8 mouse cellular contexts compared by ENCODE assay signal in genomic region chr6:52168191-52169055, GRCm38 (mm10). TPM values are rescaled to one million over a fixed set of nuclear protein-coding genes. Genes with fewer than 3 reads are reported as not detected.
DNase-seq lines count a peak whose midpoint lies in the region; ATAC-seq and TF ChIP-seq lines count a peak whose summit lies in the region.

No protein-coding gene starts in this region.

- peak overlapping the region; percentile 34 for H3K4me3 ChIP-seq in lung, embryonic 15.5 days
- peak overlapping the region; percentile 19 for H3K4me3 ChIP-seq in intestine, postnatal 0 days (ENCODE audit: low read depth, low read length)
- peak overlapping the region; percentile 41 for H3K4me3 ChIP-seq in small intestine, adult 2 months (ENCODE audit: low read depth, low read length)

- H3K9ac ChIP-seq in lung, embryonic 15.5 days, result peak overlapping the region; percentile 62
- peak overlapping the region; percentile 38 for H3K9ac ChIP-seq in intestine, postnatal 0 days (ENCODE audit: low read depth, low read length)

- no peaks in the 10 kb centered on the region for H3K36me3 ChIP-seq in lung, embryonic 15.5 days
- no peaks in the 10 kb centered on the region; the same call in 1 of the 2 replicates for H3K36me3 ChIP-seq in intestine, postnatal 0 days (ENCODE audit: control insufficient read depth, insufficient read depth)
- H3K36me3 ChIP-seq in small intestine, adult 2 months (ENCODE audit: control insufficient read depth, insufficient read depth, low read length), result no peaks in the 10 kb centered on the region

- 5% methylated on average over 42 of the region's 42 CpGs for WGBS in lung, embryonic 15.5 days
- 51% methylated on average over 42 of the region's 42 CpGs for WGBS in intestine, postnatal 0 days
- 75% methylated on average over 42 of the region's 42 CpGs for WGBS in small intestine, adult 2 months

- H3K9me3 ChIP-seq in lung, embryonic 15.5 days, result no peaks in the 10 kb centered on the region
- H3K9me3 ChIP-seq in intestine, postnatal 0 days (ENCODE audit: control insufficient read depth), result no peaks in the 10 kb centered on the region

- ATAC-seq in lung, embryonic 15.5 days (ENCODE audit: borderline replicate concordance, extremely low read depth, low FRiP score, low TSS enrichment), result no peak
- ATAC-seq in intestine, postnatal 0 days, result no peak

- TF ChIP-seq CTCF in intestine, postnatal 0 days (IDR thresholded peaks at IDR 0.05; ENCODE audit: low read depth), result no peak
- TF ChIP-seq CTCF in small intestine, adult 2 months (IDR thresholded peaks at IDR 0.05; ENCODE audit: extremely low read depth, insufficient read length, insufficient replicate concordance, low read depth, low read length), result no peak

- no peak for TF ChIP-seq POLR2A in small intestine, adult 2 months (IDR thresholded peaks at IDR 0.05; ENCODE audit: low read depth, low read length)

- H3K27me3 ChIP-seq in lung, embryonic 15.5 days, result peaks cover 72% of the 10 kb centered on the region
- H3K27me3 ChIP-seq in intestine, postnatal 0 days (replicated peaks; ENCODE audit: control insufficient read depth, insufficient read depth, low read length), result peaks cover 26% of the 10 kb centered on the region
- peaks cover 36% of the 10 kb centered on the region for H3K27me3 ChIP-seq in small intestine, adult 2 months (ENCODE audit: control insufficient read depth, insufficient read depth, low read length)

- H3K4me2 ChIP-seq in lung, embryonic 15.5 days, result peak overlapping the region; percentile 90
- peak overlapping the region; percentile 63 for H3K4me2 ChIP-seq in intestine, postnatal 0 days (replicated peaks; ENCODE audit: low read depth)

- peak; percentile 71 for DNase-seq in embryo, embryonic 11 days
- no peak for DNase-seq in embryo, embryonic 9.5 days (ENCODE audit: extremely low spot score)
- DNase-seq in lung, postnatal 36 days, result no peak
- DNase-seq in right cerebral cortex, postnatal 4 days, result no peak
- DNase-seq in cerebellum, postnatal 4 days (ENCODE audit: low spot score in 2 of 2), result no peak

- H3K4me1 ChIP-seq in lung, embryonic 15.5 days, result peaks cover 42% of the 10 kb centered on the region
- no peaks in the 10 kb centered on the region for H3K4me1 ChIP-seq in intestine, postnatal 0 days (replicated peaks; ENCODE audit: control insufficient read depth, insufficient read depth, low read length)
- peaks cover 10% of the 10 kb centered on the region; the same call in 1 of the 2 replicates for H3K4me1 ChIP-seq in small intestine, adult 2 months (ENCODE audit: control insufficient read depth, insufficient read depth, insufficient read length, low read length)

- H3K27ac ChIP-seq in lung, embryonic 15.5 days, result peak overlapping the region; percentile 98
- H3K27ac ChIP-seq in intestine, postnatal 0 days (ENCODE audit: low read depth, low read length), result peak overlapping the region; percentile 62; the same call in 1 of the 2 replicates
- H3K27ac ChIP-seq in small intestine, adult 2 months (ENCODE audit: insufficient read depth, low read depth, low read length), result peak overlapping the region; percentile 28

RNA-seq across cellular contexts. Expression of gene Hoxa2, which starts 3.8 kb away (rescaled TPM):
- 11.4 and 13.0 TPM in 2 replicates for polyA plus RNA-seq in lung, embryonic 15.5 days (2015; fragmentation: Nextera tagmentation; extraction: Ambion mirVana)
- 3.3 TPM in 2 replicates for polyA plus RNA-seq in intestine, postnatal 0 days (2015; fragmentation: Nextera tagmentation; extraction: Ambion mirVana)
- 0.83 and 1.0 TPM in 2 replicates for polyA plus RNA-seq in small intestine, adult 2 months (2012; rRNA removed)

RNA-seq across cellular contexts. Expression of gene 5730596B20Rik, which starts 8.9 kb away (rescaled TPM):
- 2.1 and 2.3 TPM in 2 replicates for polyA plus RNA-seq in lung, embryonic 15.5 days (2015; fragmentation: Nextera tagmentation; extraction: Ambion mirVana)
- polyA plus RNA-seq in intestine, postnatal 0 days (2015; fragmentation: Nextera tagmentation; extraction: Ambion mirVana), result 0.61 and 0.97 TPM in 2 replicates
- 0.10 TPM in 1 of 2 replicates, not detected in the other for polyA plus RNA-seq in small intestine, adult 2 months (2012; rRNA removed)

RNA-seq across cellular contexts. Expression of gene Hoxa1, which starts 10.3 kb away (rescaled TPM):
- 1.3 and 1.4 TPM in 2 replicates for polyA plus RNA-seq in lung, embryonic 15.5 days (2015; fragmentation: Nextera tagmentation; extraction: Ambion mirVana)
- 0.37 and 0.52 TPM in 2 replicates for polyA plus RNA-seq in intestine, postnatal 0 days (2015; fragmentation: Nextera tagmentation; extraction: Ambion mirVana)
- 0.11 and 0.28 TPM in 2 replicates for polyA plus RNA-seq in small intestine, adult 2 months (2012; rRNA removed)

RNA-seq across cellular contexts. Expression of gene Hoxa4, which starts 23.1 kb away (rescaled TPM):
- 4.1 and 4.2 TPM in 2 replicates for polyA plus RNA-seq in lung, embryonic 15.5 days (2015; fragmentation: Nextera tagmentation; extraction: Ambion mirVana)
- 3.6 and 4.5 TPM in 2 replicates for polyA plus RNA-seq in intestine, postnatal 0 days (2015; fragmentation: Nextera tagmentation; extraction: Ambion mirVana)
- polyA plus RNA-seq in small intestine, adult 2 months (2012; rRNA removed), result 2.3 and 2.4 TPM in 2 replicates

RNA-seq across cellular contexts. Expression of gene Hoxa5, which starts 36.0 kb away (rescaled TPM):
- polyA plus RNA-seq in lung, embryonic 15.5 days (2015; fragmentation: Nextera tagmentation; extraction: Ambion mirVana), result 48.2 and 48.7 TPM in 2 replicates
- polyA plus RNA-seq in intestine, postnatal 0 days (2015; fragmentation: Nextera tagmentation; extraction: Ambion mirVana), result 14.8 and 15.3 TPM in 2 replicates
- polyA plus RNA-seq in small intestine, adult 2 months (2012; rRNA removed), result 3.5 and 4.7 TPM in 2 replicates

Comparison
In these comparisons a context has a peak if more than half of its experiments do, and no peak if none do; other contexts are left out.
1. H3K27ac ChIP-seq: peak in every context shown above with its lines; median percentile 98 in lung, embryonic 15.5 days; 62 in intestine, postnatal 0 days; 28 in small intestine, adult 2 months.